Mouse (Mus musculus): ENCODE data around the gene Scube2. TPM values are rescaled to one million over a fixed set of nuclear protein-coding genes. Genes with fewer than 3 reads are reported as not detected.

Gene Scube2
- total and polyA plus RNA-seq, 3 experiments, result 0.27 to 0.67 TPM; not detected in 1

GRCm38 (mm10) chr7:109890256-109890655, 24.8 kb upstream of the Scube2 start:
- H3K4me1 ChIP-seq (ENCODE audit: control insufficient read depth in 1 of 2, insufficient read depth in 2 of 2, low read length in 2 of 2), result no peaks in the 10 kb centered on the region
- H3K9ac ChIP-seq (ENCODE audit: control insufficient read depth, low read depth, low read length, poor library complexity, severe bottlenecking), result no peak overlapping the region
- H3K36me3 ChIP-seq (ENCODE audit: control insufficient read depth in 1 of 2, insufficient read depth in 2 of 2, low read length in 2 of 2), result peaks cover 0 to 2% of the 10 kb centered on the region in 2 experiments; a peak in 1 of 4 replicates
- TF ChIP-seq ETS1 (IDR thresholded peaks at IDR 0.05; ENCODE audit: low read depth, low read length) (no peak), ELF1 (IDR thresholded peaks at IDR 0.05; ENCODE audit: low read depth, low read length) (no peak), CHD1 (IDR thresholded peaks at IDR 0.05; ENCODE audit: low read depth, low read length) (no peak), MAZ (IDR thresholded peaks at IDR 0.05; ENCODE audit: low read depth, low read length) (no peak)
- H3K27me3 ChIP-seq (ENCODE audit: control insufficient read depth in 1 of 2, insufficient read depth in 2 of 2, low read length in 2 of 2), result no peaks in the 10 kb centered on the region
- H3K27ac ChIP-seq (ENCODE audit: control insufficient read depth, low read depth, low read length), result no peak overlapping the region
- H3K79me2 ChIP-seq (ENCODE audit: control insufficient read depth, insufficient read depth, low read length, poor library complexity), result no peaks in the 10 kb centered on the region
- DNase-seq (ENCODE audit: low read depth, low spot score), result no peak
- H3K9me3 ChIP-seq (replicated peaks; ENCODE audit: insufficient read depth, low read length), result no peaks in the 10 kb centered on the region
- no peak overlapping the region for H3K4me3 ChIP-seq (ENCODE audit: control insufficient read depth in 1 of 2, insufficient read depth in 1 of 2, low read depth in 2 of 2, low read length in 2 of 2)

GRCm38 (mm10) chr7:109889300-109889699, 23.8 kb upstream of the Scube2 start:
- DNase-seq (ENCODE audit: low read depth, low spot score), result no peak
- TF ChIP-seq NELFE (IDR thresholded peaks at IDR 0.05; ENCODE audit: low read depth, low read length), result no peak
- TF ChIP-seq JUND (IDR thresholded peaks at IDR 0.05; ENCODE audit: low read depth, low read length), result no peak
- no peak for TF ChIP-seq ZNF384 (IDR thresholded peaks at IDR 0.05; ENCODE audit: low read depth, low read length)
- TF ChIP-seq USF2 (IDR thresholded peaks at IDR 0.05; ENCODE audit: borderline replicate concordance in 1 of 2, insufficient read depth in 1 of 2, low read depth in 1 of 2, low read length in 2 of 2), result no peak
- TF ChIP-seq MAZ (IDR thresholded peaks at IDR 0.05; ENCODE audit: low read depth, low read length), result no peak
- TF ChIP-seq E2F4 (IDR thresholded peaks at IDR 0.05; ENCODE audit: borderline replicate concordance, low read depth, low read length), result no peak
- no peak for TF ChIP-seq MYC (IDR thresholded peaks at IDR 0.05; ENCODE audit: low read depth, low read length)
- no peak for TF ChIP-seq EP300 (IDR thresholded peaks at IDR 0.05; ENCODE audit: low read depth in 1 of 2, low read length in 2 of 2)
- no peak for TF ChIP-seq BHLHE40 (IDR thresholded peaks at IDR 0.05; ENCODE audit: borderline replicate concordance, low read depth, low read length)
- TF ChIP-seq TBP (IDR thresholded peaks at IDR 0.05; ENCODE audit: low read depth, low read length), result no peak
- no peak for TF ChIP-seq CHD2 (IDR thresholded peaks at IDR 0.05; ENCODE audit: low read length)
- TF ChIP-seq MAFK (IDR thresholded peaks at IDR 0.05; ENCODE audit: borderline replicate concordance, low read depth, low read length), result no peak
- no peak overlapping the region for H3K4me3 ChIP-seq (ENCODE audit: control insufficient read depth in 1 of 2, insufficient read depth in 1 of 2, low read depth in 2 of 2, low read length in 2 of 2)
- H3K79me2 ChIP-seq (ENCODE audit: control insufficient read depth, insufficient read depth, low read length, poor library complexity), result no peaks in the 10 kb centered on the region
- H3K36me3 ChIP-seq (ENCODE audit: control insufficient read depth in 1 of 2, insufficient read depth in 2 of 2, low read length in 2 of 2), result peaks cover 0 to 2% of the 10 kb centered on the region in 2 experiments; a peak in 1 of 4 replicates
- no peak overlapping the region for H3K27ac ChIP-seq (ENCODE audit: control insufficient read depth, low read depth, low read length)
- no peak overlapping the region for H3K9ac ChIP-seq (ENCODE audit: control insufficient read depth, low read depth, low read length, poor library complexity, severe bottlenecking)
- no peaks in the 10 kb centered on the region for H3K9me3 ChIP-seq (replicated peaks; ENCODE audit: insufficient read depth, low read length)
- no peaks in the 10 kb centered on the region for H3K27me3 ChIP-seq (ENCODE audit: control insufficient read depth in 1 of 2, insufficient read depth in 2 of 2, low read length in 2 of 2)
- H3K4me1 ChIP-seq (ENCODE audit: control insufficient read depth in 1 of 2, insufficient read depth in 2 of 2, low read length in 2 of 2), result no peaks in the 10 kb centered on the region

GRCm38 (mm10) chr7:109886249-109886648, 20.8 kb upstream of the Scube2 start:
- H3K36me3 ChIP-seq (ENCODE audit: control insufficient read depth in 1 of 2, insufficient read depth in 2 of 2, low read length in 2 of 2), result no peaks in the 10 kb centered on the region; a peak in 1 of 4 replicates
- TF ChIP-seq SMC3 (IDR thresholded peaks at IDR 0.05; ENCODE audit: low read depth, low read length), result peak; percentile 51
- no peak for TF ChIP-seq POLR2AphosphoS2 (IDR thresholded peaks at IDR 0.05; ENCODE audit: low read length)
- no peak for TF ChIP-seq MAX (IDR thresholded peaks at IDR 0.05; ENCODE audit: low read length)
- TF ChIP-seq ZC3H11A (IDR thresholded peaks at IDR 0.05; ENCODE audit: low read depth, low read length), result 0 out of 2 replicates have a peak, but pooled peaks have one; percentile 8
- TF ChIP-seq USF2 (IDR thresholded peaks at IDR 0.05; ENCODE audit: borderline replicate concordance in 1 of 2, insufficient read depth in 1 of 2, low read depth in 1 of 2, low read length in 2 of 2), result no peak
- TF ChIP-seq RAD21 (IDR thresholded peaks at IDR 0.05; ENCODE audit: low read depth, low read length), result peak; percentile 45
- TF ChIP-seq CHD2 (IDR thresholded peaks at IDR 0.05; ENCODE audit: low read length), result no peak
- no peak for TF ChIP-seq NELFE (IDR thresholded peaks at IDR 0.05; ENCODE audit: low read depth, low read length)
- TF ChIP-seq KAT2A (conservative IDR thresholded peaks at IDR 0.05; ENCODE audit: low read depth, low read length), result no peak
- TF ChIP-seq MEF2A (IDR thresholded peaks at IDR 0.05; ENCODE audit: extremely low read depth, insufficient replicate concordance, low read depth, low read length, poor library complexity, severe bottlenecking), result no peak
- TF ChIP-seq CTCF (IDR thresholded peaks at IDR 0.05 in 2 of 3, conservative IDR thresholded peaks at IDR 0.05 in 1 of 3; ENCODE audit: control insufficient read depth in 1 of 3, insufficient read depth in 1 of 3, low read depth in 2 of 3, low read length in 3 of 3, poor library complexity in 1 of 3, severe bottlenecking in 1 of 3), result peak in 2 of 3 experiments; percentile 17 to 52; a peak in 2 of 6 replicates
- H3K4me1 ChIP-seq (ENCODE audit: control insufficient read depth in 1 of 2, insufficient read depth in 2 of 2, low read length in 2 of 2), result no peaks in the 10 kb centered on the region; a peak in 1 of 4 replicates
- H3K27me3 ChIP-seq (ENCODE audit: control insufficient read depth in 1 of 2, insufficient read depth in 2 of 2, low read length in 2 of 2), result no peaks in the 10 kb centered on the region
- H3K79me2 ChIP-seq (ENCODE audit: control insufficient read depth, insufficient read depth, low read length, poor library complexity), result no peaks in the 10 kb centered on the region
- H3K27ac ChIP-seq (ENCODE audit: control insufficient read depth, low read depth, low read length), result no peak overlapping the region
- no peak overlapping the region for H3K4me3 ChIP-seq (ENCODE audit: control insufficient read depth in 1 of 2, insufficient read depth in 1 of 2, low read depth in 2 of 2, low read length in 2 of 2)
- H3K9ac ChIP-seq (ENCODE audit: control insufficient read depth, low read depth, low read length, poor library complexity, severe bottlenecking), result no peak overlapping the region
- peak; percentile 28 for DNase-seq (ENCODE audit: low read depth, low spot score)
- H3K9me3 ChIP-seq (replicated peaks; ENCODE audit: insufficient read depth, low read length), result no peaks in the 10 kb centered on the region
